Mouse (Mus musculus) cerebellum, postnatal 4 days (tissue): Measurements from ENCODE around the gene Dlg2.

Experiments used
- DNase-seq, 2 experiments: peaks; one replicate each; pipeline ENCODE4 v3.0.0; 2022; ENCODE audit warnings: low spot score in 2 of 2, mixed read lengths in 1 of 2

Gene Dlg2

DNA sequence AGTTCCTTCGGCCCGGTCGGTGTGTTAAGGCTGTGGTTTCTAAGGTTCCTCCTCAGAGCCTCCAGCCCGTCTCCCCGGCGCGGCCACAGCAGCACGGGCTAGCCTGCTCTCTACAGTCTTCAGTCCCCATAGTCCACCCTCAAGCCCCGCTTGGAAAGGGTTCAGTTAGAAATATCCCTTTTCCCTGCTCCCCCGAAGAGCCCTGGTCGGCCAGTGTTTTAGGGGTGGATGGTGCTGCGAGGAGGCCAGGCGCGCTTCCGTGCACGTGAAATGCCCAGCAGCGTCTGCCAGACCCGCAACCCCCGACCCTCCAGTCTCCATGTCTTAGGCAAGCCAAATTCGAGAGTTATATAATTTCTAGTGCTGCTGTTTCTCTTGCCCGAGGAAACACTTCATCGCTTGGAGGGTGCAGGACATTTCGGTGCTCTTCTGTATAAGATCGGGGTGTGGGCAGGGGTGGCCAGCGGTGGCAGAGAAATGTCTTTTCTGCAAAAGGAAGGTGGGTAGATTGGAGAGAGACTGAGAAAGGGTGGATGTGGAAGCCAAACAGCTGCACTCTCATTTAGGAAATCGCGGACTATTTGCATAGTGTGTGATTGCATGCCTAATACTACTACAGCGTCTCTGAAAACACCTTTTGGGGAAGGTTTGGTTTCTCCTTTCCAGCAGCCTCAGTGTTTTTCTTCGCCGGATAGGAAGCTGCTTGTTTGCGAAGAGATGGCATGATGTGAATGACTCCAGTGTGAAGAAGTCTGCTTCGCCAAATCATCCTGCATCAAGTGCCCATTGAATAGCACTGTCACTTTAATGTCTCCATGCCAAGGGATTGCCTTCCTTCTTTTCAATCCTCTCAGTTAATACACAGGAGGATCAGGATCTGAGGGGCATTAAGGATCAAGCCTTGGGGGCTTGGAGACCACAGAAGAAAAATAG is at the start of gene Dlg2:
TSS of gene Dlg2 (plus strand) at position 360 of the 933 bp plus-strand sequence.
- DNase-seq = no peak

DNA sequence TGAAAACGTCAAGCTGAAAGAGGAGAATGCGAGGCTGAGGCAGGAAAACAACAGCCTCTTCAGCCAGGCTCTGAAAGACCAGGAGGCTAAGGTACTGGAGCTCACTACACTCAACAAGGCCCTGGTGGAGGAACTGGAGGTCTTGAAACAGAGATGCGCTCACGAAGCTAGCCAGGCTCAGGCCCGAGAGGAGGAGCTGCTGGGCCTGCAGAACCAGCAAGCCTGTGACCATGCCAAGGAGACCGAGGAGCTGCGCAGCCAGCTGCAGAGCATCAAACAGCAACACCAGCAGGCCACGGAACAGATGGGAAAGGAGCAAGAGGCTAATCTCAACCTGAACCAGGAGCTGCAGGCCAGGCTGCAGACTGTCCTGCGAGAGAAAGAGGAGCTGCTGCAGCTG is 49.5 kb upstream of the Dlg2 start:
- DNase-seq = no peak

DNA sequence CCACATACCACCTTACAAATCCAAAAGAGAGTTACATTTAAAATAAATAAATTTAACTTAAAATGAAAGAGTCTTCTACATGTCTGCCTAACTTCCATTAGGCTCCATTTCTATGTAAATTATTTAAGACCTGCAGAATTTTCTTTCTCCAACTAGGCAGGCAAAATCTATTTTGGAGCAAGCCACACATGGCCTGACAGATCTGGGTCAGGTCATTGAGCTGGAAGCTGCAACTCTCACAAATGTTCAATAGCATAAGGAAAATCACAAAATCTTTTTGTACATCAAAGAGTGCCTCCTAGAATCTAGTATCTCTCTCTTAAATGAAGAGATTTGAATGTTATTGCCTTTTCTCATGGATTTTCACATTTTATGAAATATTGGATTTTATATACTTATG is 44.3 kb upstream of the Dlg2 start:
- DNase-seq = no peak

DNA sequence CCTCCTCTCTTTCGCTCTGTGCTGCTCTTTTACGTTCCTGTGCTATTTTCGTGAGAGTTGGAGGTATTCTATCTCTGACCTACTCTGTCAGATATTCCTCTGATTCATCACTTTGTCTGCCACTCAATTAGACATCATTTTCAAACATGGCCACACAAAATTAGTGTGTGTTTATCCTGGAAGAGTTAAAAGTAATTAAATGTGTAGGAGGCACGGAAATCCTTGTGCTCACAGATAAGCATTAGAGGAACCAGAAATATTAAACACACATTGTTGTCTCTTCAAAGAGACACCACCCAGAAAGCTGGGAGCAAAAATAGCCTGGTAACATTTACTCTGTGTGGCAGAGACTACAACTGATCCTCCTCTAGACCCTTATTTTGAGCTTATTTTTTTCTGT is 36.4 kb upstream of the Dlg2 start:
- no peak for DNase-seq

DNA sequence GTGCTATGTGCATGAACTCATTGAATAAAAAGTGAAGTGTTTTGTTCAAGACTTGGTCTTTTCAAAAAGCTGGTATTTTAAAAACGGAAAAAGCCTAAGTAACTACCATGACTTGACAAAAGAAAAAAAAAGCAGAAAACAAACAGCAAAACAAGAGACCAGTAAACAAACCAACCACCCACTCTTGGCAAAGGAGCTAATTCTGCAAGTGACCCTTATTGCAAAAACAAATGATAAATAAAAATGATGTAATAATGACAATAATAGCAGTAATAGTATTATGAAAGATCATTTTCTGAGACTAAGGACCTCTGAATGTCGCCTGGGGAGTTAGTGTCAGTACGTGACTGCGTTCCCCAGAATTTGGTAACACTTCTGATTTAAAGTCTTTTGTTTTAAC is 34.4 kb upstream of the Dlg2 start:
- DNase-seq = no peak

DNA sequence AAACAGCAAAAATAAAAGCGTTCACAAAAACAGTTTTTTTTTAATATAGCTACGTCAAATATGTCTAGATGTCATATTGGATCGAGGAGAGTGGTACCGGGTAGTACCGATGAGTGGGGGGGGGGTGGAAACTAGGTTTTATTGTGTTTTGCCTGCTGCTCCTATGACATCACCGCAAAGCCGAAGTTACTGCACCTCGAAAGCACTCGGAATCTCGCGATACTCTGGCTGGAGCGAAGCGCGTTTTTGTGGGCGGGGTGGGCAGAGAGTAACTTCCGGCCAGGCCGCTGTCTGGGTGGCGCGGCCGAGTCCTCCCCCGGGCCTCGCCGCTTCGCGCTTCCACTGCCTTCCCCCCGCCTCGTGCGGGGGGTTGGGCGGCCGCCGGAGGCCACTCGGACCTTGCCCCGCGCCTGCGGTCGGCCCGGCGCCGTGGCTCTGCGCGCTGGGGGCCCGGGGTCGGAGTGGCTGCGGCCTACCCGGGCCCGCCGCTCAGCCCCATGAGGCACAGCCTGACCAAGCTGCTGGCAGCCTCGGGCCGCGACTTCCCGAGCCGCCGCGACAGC is 33.9 kb upstream of the Dlg2 start, which contains the start of gene Crebzf:
TSS of gene Crebzf (plus strand) at position 212 of the 563 bp plus-strand sequence.
- DNase-seq = peak; percentile 79 to 92

DNA sequence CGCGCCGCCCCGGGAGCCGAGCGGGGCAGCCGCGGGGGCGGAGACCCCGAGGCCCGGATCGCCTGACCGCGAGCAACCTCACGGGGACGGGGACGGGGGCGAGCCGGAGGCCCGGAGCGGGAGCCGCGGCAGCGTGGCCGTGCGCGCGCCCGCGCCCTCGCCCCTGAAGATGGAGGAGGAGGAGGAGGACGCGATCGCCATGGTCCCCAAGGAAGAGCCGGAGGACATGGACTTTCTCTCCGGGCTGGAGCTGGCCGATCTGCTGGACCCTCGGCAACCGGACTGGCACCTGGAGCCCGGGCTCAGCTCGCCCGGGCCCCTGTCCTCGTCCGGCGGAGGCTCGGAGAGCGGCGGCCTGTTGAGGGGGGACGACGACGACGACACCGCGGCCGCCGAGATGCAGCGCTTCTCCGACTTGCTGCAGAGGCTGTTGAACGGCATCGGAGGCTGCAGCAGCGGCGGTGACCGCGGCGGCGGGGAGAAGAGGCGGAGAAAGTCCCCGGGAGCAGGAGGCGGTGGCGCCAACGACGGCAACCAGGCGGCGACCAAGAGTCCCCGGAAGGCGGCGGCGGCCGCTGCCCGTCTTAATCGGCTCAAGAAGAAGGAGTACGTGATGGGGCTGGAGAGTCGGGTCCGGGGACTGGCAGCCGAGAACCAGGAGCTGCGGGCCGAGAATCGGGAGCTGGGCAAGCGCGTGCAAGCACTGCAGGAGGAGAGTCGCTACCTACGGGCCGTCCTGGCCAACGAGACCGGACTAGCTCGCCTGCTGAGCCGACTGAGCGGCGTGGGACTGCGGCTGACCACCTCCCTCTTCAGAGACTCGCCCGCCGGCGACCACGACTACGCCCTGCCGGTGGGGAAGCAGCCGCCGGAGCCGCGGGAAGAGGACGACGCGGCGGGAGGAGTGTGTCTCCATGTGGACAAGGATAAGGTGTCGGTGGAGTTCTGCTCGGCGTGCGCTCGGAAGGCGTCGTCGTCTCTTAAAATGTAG is 33.1 kb upstream of the Dlg2 start:
- peak; percentile 50 to 78 for DNase-seq

DNA sequence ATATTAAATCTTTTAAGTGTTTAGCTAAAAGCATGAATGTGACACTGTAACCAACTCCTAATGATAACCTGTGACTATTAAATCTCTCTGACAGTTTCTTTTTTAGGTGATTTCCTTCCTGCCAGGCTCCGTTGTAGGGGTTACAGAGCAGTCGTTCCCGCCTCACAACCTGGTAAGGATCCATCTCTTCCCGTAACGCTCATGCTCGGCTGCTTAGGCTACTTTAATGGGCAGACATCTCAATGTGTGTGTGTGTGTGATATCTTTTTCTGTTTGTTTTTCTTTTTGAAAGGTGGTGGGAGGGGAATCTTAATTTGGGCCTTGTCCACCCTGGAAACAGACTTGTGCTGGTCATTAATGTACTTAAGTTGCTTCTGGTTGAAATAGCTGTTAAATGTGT is 32.3 kb upstream of the Dlg2 start:
- DNase-seq = no peak

DNA sequence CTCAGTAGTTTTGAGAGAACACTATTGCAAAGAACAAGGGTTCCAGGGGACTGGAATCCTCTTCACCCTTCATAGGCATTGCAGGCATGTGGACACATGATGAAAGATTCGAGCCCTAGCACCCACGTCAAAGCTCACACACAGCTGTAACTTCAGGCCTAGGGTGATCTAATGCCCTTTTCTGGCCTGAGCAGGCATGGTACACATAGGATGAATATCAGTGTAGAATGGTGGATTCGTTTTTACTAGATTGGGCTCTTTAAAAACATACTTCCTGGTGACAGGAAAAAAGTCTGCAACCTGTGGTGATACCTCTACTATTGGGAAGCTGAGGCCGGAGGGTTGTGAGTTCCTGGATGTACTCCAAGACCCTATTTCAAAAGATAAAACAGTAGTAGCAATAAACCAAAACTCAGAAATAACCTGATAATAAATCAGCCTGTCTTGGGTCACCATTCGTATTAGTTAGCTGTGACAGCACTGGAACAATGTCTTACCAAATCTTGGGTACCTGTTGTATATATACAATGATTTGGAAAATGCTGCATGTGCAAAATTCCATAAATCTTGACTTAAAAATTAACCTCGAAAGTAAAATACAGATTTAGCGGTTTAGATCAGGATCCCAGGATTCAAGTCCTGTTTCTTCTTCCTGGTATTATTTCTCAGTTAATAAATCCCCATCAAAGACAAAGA is 20.2 kb upstream of the Dlg2 start:
- DNase-seq = no peak

DNA sequence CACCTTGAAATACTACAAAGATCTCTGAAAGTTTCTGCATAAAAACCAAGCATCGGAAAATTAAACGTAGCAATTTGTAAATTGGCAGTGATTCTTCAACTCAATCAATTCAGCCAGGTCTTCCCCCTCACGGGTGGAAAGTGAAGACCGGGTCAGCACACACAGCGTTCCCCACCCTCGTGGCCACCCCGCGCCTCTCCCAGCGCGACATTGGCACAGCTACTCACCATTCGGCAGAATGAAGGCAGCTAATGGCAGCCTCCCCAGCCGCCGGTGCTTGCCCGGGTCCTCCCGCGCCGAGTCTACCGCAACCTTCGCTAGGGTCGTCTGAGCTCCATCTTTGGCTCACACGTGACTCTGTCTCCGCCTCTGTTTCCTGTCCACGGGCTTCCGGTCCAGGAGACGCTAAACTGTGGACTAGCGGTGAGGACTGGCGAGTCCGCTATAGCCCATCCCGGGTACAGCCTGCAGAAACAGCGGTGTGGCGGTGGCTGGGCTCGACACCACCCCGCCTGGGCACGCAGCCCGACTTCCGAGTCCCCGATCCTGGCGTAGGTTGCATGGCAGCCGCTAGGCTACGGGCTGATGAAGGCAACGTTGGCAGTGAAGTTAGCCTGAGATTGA is 19.5 kb upstream of the Dlg2 start, which contains the start of gene Tmem126a:
TSS of gene Tmem126a (minus strand) at position 385 of the 624 bp plus-strand sequence.
- peak; percentile 68 to 84 for DNase-seq

DNA sequence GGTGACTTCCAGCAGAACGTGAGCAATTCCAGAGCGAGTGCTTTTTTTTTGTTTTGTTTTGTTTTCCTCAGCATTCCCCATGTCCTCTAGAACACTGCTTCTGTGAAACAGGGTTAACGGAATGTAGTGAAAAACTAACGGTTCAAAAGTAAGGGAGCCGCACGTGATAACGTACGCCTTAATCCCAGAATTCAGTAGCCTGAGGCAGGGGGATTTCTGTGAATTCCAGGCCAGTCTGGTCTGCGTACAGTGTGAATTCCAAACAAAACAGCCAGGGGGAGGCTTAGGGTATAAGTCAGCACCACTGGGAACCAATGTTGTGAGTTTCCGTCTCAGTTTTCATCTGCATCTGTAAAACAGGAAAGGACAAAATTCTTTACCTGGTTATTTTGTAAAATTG is 19.0 kb upstream of the Dlg2 start:
- no peak for DNase-seq

DNA sequence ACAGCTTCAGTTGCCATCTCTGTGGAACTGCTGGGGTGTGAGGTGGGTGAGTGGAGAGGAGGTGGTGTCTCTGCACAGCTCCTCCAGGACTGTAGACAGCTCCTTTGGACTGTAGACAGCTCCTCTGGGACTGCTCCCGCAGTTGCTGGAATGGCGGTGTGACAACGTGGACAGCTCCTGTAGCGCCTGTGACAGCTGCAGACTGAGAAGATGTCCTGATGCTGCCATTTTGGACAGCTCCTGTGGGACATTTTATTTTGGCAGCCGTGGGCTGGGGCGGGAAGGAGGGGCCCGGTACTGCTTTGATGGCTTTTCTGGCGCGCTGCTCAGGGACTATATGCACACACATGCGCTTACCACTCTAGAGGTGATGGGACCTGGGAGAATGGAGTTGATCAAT is 16.1 kb upstream of the Dlg2 start:
- DNase-seq = no peak

DNA sequence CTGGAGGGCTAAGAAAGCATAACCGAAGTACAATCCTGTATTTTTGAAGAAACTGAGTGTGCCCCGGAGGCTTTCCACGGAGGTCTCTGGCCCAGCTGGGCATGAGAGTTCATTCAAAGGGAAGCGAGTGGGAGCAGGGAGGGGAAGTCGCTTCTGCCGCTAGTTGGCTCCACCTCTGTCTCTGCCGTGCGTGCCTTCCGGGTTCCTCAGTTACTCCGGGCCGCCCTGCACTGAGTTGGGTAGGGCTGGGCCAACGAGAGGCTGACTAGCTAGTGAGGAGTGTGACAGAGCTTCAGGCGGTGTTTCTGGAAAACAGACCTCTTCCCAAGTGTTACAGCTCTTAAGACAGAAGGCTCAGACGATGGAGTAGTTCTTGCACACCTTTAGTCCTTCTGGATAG is 15.5 kb upstream of the Dlg2 start:
- no peak for DNase-seq

DNA sequence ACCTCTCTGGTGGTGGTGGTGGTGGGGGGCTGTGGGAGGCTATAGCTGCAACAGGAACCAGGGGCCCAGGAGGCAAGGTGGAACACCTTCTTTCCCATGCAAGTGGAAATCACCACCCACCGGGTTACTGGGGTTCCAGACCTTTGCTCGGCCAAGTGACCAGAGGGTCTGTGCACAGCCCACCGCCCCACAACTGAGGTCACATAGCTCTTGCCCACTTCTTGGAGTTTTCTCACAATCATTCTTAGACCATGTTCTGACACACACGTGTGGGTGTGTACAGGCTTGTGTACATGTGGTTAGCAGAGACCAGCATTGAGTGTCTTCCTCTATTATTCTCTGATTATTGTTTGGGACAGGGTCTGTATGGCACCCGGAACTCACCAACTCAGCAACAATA is 15.0 kb upstream of the Dlg2 start:
- no peak for DNase-seq

DNA sequence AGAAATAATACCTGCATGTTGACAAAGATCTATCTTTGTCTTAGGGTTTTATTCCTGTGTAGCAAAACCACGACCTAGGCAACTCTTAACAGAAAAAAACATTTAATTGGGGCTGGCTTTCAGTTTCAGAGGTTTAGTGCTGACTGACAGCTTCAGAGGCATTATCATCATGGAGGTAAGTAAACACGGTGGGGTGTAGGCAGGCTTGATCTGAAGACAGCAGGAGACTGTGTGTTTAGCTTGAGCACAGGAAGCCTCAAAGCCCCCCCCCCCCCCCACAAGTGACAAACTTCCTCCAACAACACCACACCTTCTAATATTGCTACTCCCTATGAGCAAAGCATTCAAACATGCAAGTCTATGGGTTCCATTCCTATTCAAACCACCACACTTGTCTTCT is 3.0 kb upstream of the Dlg2 start:
- DNase-seq = no peak

DNA sequence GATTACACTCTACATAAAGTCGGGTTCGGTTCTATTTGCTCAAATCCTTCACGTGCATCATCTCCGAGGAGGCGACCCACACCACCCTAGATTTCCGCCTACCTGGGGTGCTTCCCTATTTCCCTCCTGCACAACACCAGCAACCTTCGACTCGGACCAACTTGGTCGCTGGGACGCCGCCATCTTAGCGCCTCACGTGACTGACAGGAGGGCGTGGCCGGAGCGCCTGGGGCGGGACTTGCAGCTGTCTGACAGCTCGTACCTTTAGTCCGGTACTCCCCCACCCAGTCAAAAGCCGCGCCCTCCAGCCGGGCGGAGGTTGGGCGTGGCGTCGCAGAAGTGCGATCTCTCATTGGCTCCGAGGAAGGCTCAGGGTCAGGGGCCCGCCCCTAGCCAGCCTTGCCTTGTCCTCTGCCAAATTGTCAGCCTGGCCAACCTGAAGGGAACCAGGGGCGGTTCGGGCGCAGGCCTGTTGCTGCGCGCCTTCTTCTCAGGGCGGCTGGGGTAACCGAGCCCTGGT is 619 bp upstream of the Dlg2 start, which contains the start of gene Tmem126b:
TSS of gene Tmem126b (minus strand) at position 209 of the 520 bp plus-strand sequence.
- DNase-seq = peak; percentile 93 to 97

DNA sequence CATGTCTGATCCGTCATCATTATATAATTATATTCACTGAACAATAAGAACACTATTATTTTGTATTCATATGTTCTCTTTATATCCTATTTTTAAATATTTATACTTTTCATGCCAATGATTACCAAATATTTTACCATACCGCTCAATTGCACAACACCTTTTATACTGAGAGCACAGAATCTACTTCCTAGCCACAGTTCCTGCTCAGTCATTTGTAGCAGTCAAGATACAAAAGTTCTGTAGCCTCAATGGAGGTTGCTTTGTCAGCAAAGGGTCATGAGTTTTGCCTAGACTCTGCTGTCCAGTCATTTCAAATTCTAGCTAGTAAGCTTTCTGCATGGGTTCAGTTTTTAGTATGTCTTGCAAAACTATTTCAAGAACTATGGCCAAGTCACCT is 6.1 kb downstream of the Dlg2 start:
- no peak for DNase-seq

DNA sequence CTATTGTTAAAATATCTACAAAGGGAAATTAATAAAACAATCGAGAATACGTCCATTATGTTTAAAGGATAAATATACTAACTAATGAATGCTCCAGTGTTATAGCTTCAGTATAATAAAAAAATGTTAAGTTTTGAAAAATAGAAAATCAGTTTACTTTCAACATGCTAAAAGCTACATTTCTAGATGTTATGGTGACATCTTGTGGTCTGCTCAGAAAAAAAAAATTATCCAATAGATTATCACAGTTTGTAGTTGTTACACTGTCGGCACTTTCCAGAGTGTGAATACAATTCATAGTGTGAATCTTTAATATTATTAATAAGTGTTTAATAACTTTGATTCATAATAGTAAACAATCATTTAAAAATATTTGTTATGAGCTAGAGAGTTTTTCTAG is 31.7 kb downstream of the Dlg2 start:
- no peak for DNase-seq

DNA sequence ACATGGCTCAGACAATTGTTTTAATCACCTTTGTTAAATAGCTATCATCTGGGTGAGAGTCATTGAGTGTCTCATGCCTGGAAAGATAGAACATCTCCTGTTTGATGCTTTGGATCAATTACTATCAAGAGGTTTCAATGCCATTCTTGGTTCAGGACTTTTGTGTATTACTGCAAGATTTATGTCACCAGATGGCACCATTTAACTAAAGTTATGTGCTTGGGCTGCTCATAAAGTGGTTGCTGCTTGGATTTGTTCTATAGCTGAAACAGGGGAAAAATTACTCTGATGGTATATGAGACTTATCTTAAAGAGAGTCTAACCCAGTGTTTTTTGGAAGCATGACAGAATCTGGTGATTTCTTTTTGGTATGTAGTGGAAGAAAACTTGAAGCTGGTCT is 35.8 kb downstream of the Dlg2 start:
- no peak for DNase-seq
